Mouse (Mus musculus): ENCODE data around the gene Rbm12. TPM values are rescaled to one million over a fixed set of nuclear protein-coding genes. Genes with fewer than 3 reads are reported as not detected.

Rbm12 gene
- polyA plus RNA-seq, 1 experiment from 2014 or later: 14.1 TPM

DNA sequence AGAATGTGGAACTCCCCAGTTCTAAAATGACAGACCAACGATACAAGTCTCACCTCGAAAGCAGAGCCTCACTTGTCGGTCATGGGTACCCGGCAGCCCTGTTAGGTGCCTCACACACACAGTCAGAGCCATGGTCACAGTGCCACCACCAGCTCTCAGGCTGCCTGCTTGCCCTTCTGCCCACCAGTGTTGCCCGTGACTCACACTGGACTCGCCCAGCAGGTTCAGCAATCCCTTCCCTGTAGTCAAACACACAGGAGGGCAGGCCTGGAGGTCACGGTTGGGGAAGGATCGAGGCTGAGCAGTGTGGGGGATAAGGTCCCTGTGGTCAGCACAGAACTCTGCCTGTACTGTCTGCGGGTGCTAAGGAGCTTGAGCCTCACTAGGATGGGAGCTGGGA is 59.0 kb downstream of the Rbm12 start, which contains the start of gene Fer1l4:
Fer1l4 (minus strand) TSS at position 132 of the 400 bp plus-strand sequence.
- in situ Hi-C loops (cut with MboI; ENCODE audit: low pct_unique_long_range_greater_than_20kb): no loop called here
- POLR2A ChIA-PET: no interaction called here
- peaks cover 10% of the 10 kb centered on the region for H3K27me3 ChIP-seq
- no peak for TF ChIP-seq CTCF (IDR thresholded peaks at IDR 0.05)
- CTCF ChIA-PET: no interaction called here
- ATAC-seq (no peak), DNase-seq (ENCODE audit: low read depth, low spot score) (no peak)

DNA sequence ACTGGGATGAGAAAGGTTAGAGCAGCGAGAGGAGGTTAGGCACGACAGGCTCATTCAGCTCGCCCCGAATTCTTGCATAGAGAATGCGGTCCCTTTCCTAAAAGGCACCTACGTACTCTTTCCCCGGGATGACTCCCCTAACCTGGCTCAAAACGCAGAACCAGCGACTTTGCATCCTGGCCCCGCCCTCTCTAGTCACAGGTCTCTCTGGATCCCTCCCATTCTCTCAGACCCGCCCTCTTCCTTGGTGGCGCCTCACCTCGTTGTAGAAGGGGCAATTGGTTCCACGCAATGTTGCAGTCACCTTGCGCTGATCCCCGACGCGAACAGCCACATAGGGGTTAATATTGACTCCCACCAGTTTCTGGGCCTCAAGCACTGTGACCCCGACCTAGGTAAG is 63.8 kb downstream of the Rbm12 start:
- DNase-seq (ENCODE audit: low read depth, low spot score): no peak

DNA sequence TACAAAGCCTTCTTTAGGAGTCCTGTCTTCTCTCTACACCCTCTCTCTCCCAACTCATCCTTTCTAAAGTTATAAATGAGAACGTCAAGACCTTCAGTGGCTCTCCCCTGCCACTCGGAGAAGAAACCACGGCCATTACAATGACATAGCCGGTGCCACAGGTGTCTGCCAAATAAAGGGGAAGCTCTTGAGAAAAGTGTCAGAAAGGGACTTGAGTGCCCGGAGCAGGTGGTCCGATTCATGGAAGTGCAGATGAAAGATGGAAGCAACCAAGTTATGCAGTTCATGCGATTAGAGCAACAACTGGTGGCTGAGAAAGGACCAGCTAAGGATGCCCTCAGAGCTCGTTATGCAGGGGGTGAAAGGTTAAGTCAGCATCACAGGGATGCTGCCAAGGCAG is 68.9 kb downstream of the Rbm12 start:
- no peak for TF ChIP-seq CTCF (IDR thresholded peaks at IDR 0.05)
- ATAC-seq (no peak), DNase-seq (ENCODE audit: low read depth, low spot score) (no peak)
- H3K27me3 ChIP-seq: peaks cover 20% of the 10 kb centered on the region
- CTCF ChIA-PET: interaction anchor here (0.9 to 1.2 kb wide), 2 partner anchors 16 to 30 kb away, joined by 3 read pairs; no protein-coding TSS in a partner anchor
- POLR2A ChIA-PET: interaction anchor here (0.6 kb wide), 1 partner anchor 11 kb away, joined by 5 read pairs; no protein-coding TSS in a partner anchor
- in situ Hi-C loops (cut with MboI; ENCODE audit: low pct_unique_long_range_greater_than_20kb): loop anchor here (25.0 kb wide), 1 partner anchor 619 kb away; no protein-coding TSS in a partner anchor

More for the DNA sequence above, 63.8 kb downstream of the Rbm12 start:
- TF ChIP-seq CTCF (IDR thresholded peaks at IDR 0.05): no peak
- in situ Hi-C loops (cut with MboI; ENCODE audit: low pct_unique_long_range_greater_than_20kb): loop anchor here (25.0 kb wide), 1 partner anchor 614 kb away; no protein-coding TSS in a partner anchor
- H3K27me3 ChIP-seq: peaks cover 19% of the 10 kb centered on the region
- no peak for ATAC-seq
- CTCF ChIA-PET: no interaction called here
- POLR2A ChIA-PET: no interaction called here

Other genes with a start within 250 kb of the Rbm12 start
- 73.4 TPM for gene Uqcc1, start 181.7 kb downstream of the Rbm12 start, polyA plus RNA-seq (2021)
- gene Gm15557, start 171.2 kb downstream of the Rbm12 start, polyA plus RNA-seq (2021): not detected
- gene Gdf5, start 166.6 kb downstream of the Rbm12 start, polyA plus RNA-seq (2021): 0.03 TPM
- gene Cep250, start 155.5 kb downstream of the Rbm12 start, polyA plus RNA-seq (2021): 40.2 TPM
- 3.4 TPM for gene 6430550D23Rik, start 104.0 kb downstream of the Rbm12 start, polyA plus RNA-seq (2021)
- gene Ergic3, start 103.9 kb downstream of the Rbm12 start, polyA plus RNA-seq (2021): 232 TPM
- not detected for gene Fer1l4, start 59.0 kb downstream of the Rbm12 start, polyA plus RNA-seq (2021)
- 2.0 TPM for gene Spag4, start 46.8 kb downstream of the Rbm12 start, polyA plus RNA-seq (2021)
- gene Cpne1, start within 50 bp of the Rbm12 start, polyA plus RNA-seq (2021): 66.0 TPM
- 17.4 TPM for gene Gm28036, start 15.1 kb upstream of the Rbm12 start, polyA plus RNA-seq (2021)
- 217 TPM for gene Romo1, start 32.1 kb upstream of the Rbm12 start, polyA plus RNA-seq (2021)
- gene Nfs1, start 32.2 kb upstream of the Rbm12 start, polyA plus RNA-seq (2021): 55.7 TPM
- gene Rbm39, start 68.3 kb upstream of the Rbm12 start, polyA plus RNA-seq (2021): 288 TPM
- 37.6 TPM for gene Phf20, start 84.5 kb upstream of the Rbm12 start, polyA plus RNA-seq (2021)
- gene Cnbd2, start 200.3 kb upstream of the Rbm12 start, polyA plus RNA-seq (2021): 4.8 TPM
- gene Scand1, start 200.7 kb upstream of the Rbm12 start, polyA plus RNA-seq (2021): 98.7 TPM

Data from Patski (cell line).